Mouse (Mus musculus): ENCODE measurements at regions not wholly inside any gene's neighbourhood (a gene's known extent, or its start where the extent isn't known, plus 50 kb on each side); places are given as distances from the start of the nearest gene placed in this dataset.

DNA sequence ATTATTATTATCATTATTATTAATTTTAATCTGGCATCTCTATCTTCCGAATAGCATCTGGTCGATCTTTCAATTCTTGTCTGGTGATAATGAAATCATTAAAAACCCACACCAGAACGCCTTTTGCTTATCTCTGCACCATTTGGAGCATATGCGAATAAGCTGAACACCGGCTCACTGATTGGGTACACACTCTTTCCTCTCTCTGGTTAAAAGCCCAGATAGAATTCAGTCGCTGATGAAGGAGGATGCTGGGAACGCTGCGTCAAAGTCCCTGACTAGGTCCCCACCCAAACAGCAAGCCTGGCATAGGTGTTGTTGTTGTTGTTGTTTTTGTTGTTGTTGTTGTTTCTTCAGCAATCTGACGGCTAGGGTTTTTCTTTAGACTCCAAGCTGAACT lies 74.5 kb downstream of the Pou3f3 start:
- TF ChIP-seq POLR2A (IDR thresholded peaks at IDR 0.05; ENCODE audit: borderline replicate concordance, extremely low read depth, insufficient read depth, insufficient read length, poor library complexity, severe bottlenecking) (no peak), CTCF (IDR thresholded peaks at IDR 0.05; ENCODE audit: borderline replicate concordance, extremely low read depth, insufficient read depth, insufficient read length) (no peak)

All from brain, embryonic 14.5 days (tissue).